Mouse (Mus musculus) frontal cortex, postnatal 14 days (tissue): ENCODE data around the gene Itgb3.
A peak's percentile ranks its signal among the peaks of the same experiment; 100 is the strongest.

Experiments
- DNase-seq, 2 experiments: peaks; one replicate each; pipeline ENCODE4 v3.0.0; 2022; ENCODE audit warnings: low spot score in 2 of 2

Gene Itgb3

DNA sequence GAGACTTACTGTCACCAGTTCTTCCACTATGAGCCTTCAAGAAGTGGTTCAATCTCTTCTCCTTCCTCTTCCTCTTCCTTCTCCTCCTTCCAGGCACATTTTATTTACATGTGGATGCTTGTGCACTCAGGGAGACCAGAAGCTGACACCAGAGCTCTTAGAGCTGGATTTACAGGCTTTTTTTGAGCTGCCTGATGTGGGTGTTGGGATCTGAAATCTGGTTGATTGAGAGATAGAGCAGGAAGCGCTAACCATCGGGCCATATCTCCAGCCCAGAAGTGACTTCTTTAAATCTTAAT lies 25.5 kb upstream of the Itgb3 start:
- no peak for DNase-seq

DNA sequence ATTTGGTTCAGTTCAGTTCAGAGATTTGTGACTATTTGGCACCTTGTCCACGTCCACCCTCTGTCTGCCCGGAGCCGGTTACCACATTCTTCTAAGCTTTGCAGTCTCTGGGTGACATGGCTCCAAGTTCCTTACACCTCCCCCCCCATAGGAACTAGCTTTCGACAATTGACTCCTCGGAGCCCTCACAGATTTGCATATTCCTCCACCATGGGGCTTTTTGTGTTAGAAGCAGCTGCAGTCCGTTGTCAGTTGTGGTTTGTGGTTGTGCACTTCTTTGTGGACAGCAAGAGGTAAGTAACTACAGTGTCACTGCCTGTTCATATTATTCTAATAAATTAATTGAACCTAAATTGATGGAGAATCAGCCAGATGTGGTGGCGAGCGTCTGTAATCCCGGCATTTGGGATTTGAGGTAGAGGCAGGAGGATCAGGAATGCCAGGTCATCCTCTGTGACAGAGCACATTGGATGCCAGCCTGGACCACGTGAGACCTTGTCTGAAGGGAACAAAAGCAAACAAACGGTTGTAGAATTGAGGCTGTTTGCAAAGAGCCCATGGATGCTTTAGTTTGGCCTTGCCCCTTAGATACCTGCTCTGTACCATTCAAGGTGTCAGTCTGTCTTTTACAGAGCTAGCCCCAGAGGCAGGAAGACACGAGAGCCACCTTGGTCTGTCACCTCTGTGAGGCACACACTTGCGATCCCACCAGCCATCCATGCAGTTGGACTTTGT lies 25.0 kb upstream of the Itgb3 start:
- DNase-seq = no peak

DNA sequence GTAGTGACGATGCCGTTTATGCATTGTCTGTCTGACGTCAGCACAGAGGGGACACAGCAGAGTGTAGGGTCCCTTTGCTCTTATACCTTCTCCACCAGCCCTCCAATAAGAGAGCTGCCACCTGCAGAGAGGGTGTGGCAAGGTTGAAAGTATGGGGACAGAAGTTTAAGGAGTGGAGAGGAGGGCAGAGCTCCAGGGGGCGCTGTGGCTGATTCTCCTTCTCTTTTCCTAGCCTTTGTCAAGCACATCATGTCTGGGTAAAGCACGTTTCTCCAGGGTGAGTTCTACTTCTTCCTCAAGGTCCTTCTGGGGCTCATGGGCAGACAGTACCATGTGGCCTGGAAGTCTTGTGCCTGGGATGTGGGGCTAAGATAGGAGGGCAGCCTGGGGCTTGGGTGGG lies 22.3 kb upstream of the Itgb3 start:
- DNase-seq = no peak

DNA sequence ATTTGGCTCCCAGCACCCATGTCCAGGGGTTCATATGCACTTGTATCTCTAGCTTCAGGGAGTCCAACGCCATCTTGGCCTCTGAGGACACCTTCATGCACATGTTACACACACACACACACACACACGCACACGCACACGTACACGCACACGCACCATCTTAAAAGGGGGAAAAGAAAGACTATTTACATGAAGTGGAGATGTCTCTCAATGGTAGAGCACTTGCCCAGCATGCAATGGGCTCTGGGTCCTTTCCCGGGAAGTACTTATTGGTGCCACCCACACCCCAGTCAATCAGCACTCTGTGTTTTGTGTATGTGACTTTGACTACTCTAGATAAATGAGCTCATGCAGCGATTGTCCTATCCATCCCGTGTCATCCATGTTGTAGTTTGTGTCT lies 19.9 kb upstream of the Itgb3 start:
- DNase-seq = no peak

DNA sequence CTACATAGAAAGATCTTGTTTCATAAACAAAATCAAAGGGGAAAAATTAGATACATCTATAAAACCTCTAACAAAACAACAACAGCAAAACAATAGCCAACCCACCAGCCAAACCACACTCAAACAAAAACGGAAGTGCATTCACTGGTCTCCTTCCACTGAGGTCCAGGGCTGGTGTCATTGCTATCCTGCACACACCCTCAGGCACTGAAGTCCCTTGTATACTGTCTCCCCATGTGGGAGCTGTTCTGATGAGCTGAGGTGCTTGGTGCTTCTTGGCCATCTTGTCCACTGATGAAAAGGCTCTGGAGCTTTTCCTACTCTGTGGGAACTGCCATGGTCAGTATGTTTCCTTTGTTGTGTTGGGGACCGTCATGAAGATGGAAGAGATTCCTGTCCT lies 19.3 kb upstream of the Itgb3 start:
- DNase-seq = no peak

DNA sequence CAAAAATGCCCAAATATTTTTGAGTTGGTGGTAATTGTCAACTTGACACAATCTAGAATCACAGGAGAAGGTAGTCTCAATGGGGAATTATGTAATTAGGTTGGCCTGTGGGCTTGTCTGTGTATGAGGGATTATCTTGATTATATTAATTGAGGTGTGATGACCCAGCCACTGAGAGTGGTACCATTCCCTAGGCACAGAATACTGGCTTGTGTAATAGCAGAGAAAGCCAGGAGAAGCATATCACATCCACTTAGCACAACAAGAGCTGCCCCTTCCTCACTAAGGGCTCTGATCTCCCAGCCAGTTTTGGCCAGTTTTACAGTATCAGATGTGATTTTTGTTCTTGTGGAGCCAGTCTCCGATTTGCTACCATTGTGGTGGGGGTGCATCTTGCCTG lies 18.2 kb upstream of the Itgb3 start:
- DNase-seq = no peak

DNA sequence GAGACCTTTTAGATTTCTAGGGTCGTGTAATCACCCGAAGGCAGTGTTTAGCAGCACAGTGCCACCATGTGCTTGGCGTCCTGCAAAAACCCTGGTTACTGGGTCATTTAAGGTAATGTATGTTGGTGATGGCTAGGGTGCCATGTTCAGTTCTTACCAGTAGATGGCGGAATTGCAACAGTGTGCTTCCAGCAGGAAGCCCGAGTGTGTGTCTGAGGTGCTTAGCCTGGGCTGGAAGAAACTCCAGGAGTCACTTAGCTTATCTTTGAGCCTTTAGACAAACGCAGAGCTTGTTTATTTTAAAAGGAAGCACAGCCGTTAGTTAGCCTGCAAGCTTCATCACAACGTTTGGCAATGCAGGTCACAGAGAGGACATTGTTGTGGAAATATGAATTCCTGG lies 17.7 kb upstream of the Itgb3 start:
- peak; percentile 72 to 79 for DNase-seq

DNA sequence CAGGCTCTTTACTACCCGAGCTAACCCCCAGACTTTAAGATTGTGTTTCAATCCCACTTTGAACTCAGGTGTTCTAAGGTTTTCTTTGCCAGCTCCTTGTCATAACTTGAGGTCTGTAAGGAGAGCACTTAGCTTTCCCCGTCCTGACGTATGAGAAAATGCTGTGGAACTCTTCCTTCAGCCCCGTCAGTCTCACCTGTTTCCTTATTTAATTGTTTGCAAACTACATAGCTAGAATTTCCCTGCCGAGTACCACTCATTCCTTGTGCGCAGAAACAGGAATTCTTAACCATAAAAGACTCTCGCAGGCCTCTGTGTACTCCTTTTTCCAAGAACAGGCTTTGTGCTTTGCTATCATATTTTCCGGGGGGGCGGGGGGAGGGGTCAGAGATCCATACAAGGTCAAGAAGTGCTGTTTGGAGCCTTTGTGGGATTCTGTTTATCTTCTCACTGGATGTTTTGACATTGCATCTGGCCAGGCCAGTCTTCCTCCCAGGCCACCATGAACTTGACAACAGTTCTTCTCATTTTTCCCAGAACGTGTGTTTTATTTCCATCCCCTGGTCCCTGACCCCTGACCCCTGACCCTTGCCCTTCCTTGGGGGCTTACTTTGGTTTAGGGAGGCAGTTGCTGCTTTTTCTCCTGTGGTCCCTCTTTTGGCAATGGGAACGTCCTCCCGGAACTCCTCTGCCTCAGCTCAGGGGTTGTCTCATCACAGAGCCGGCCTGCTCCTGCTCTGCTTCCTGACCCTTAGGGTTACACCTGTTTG lies 15.5 kb upstream of the Itgb3 start:
- no peak for DNase-seq

DNA sequence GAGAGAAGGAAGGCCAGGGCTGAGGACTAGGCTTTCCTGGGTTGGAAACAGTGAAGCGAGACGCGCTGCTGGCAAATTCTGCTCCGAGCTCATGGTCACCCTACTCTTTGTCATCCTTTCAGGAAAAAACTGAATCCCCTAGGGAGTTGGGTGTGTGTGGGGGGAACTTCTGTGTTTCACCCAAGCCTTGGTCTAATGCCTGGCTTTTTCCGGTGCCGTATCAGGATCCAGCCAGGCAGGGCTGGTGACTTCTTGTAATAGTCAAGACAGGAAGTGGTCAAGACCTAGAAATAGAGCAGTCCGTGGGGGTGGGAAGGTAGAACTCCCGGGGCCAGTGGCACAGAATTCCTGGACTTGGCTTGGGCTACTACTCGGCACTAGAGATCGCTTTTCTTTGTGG lies 11.4 kb upstream of the Itgb3 start:
- no peak for DNase-seq

DNA sequence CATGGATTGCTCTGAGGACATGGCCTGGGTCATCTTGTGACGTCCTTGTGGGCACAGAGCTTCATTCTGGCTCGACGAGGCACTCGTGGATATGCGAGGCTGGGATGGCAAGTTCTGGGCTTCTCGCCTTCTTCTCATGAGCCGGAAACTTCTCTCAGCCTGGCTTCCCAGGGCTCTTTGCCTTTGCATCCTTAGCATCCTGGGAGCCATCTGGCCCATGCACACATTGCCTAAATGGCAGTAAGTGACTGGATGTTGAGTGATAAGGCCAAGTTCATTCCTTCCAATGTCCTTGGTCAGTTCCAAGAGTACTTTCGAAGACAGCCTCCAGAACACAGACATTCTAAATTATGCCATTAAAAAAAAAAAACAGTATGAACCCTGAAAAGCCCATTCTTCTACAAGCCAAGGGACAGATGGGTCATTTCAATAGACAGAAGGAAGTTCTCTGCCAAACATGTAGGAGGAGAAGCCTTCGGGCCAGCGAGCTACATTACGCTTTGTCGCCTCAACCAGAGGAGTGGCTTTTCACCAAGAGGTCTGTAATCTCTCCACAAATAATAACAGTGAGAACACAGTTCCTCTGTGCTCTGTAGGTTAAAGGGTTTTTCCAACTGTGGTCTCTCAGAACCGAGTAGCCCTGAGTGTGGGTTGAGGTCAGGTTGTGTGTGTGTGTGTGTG lies 8.4 kb upstream of the Itgb3 start:
- no peak for DNase-seq

DNA sequence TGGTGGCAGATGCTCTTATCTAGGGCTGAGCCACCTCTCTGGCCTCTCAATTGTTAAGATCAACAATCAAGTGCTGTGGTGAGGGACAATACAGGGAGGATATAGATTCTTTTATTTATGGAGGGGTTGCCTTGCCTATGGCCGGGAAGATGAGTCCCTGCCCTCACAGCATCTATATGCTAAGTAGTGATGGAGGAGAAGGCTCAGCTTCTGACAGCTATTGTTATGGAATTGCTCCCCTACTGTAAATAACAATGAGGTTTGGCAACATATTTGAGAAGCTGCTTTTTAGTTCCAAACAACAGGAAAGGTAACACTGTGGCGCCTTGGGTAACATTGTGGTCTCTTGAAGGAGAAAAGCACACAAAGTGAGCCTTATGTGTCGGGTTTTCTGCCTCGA lies 7.1 kb upstream of the Itgb3 start:
- DNase-seq = no peak

DNA sequence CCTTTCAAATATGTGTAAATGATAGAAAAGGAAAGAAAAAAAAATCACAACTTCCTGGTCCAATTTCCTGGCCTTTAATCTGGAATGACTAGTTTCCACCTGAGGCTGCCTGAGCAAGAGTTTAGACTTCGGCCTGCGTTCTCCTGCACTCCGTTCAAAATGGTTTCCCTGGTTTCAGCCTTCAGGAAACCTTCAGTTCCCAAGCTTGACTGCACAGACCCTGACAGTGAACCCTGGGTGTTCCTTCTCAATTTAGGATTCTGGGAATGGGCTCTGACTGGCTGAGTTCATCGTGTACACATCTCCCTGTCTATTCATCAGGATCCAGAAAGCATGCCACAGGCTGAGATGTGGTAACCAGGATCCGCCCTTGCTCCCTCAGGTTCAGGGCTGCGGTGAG lies 3.6 kb upstream of the Itgb3 start:
- DNase-seq = no peak

DNA sequence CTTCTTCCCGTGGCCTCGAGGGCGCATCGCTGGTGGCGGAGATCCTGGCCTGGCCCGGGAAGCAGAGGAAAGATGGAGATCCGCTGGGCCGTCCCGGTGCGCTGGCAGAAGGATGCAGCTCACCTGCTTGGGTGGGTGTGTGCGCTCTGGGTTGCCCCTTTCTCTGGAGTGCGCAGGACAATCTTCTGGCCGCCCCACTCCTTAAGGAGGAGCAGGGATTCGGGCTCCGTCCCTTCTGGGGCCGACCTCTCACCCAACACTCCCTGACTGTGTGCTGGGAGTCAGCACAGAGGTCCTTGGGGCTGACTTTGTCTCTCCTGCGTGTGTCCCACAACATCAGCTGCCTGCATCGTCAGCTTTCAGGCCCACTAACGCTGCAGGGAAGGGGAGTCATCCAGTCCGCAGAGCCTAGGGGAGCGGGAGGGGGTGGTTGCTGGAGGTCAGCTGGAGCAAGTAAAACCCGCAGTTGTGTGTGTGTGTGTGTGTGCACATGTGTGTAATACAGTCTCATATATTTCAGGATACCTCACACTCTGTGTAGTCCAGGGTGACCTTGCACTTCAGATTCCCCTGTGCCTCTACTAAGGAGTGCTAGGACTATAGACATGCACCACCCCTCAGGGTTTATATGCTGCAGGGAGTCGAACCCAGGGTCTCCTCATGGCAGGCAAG lies 585 bp downstream of the Itgb3 start:
- no peak for DNase-seq

DNA sequence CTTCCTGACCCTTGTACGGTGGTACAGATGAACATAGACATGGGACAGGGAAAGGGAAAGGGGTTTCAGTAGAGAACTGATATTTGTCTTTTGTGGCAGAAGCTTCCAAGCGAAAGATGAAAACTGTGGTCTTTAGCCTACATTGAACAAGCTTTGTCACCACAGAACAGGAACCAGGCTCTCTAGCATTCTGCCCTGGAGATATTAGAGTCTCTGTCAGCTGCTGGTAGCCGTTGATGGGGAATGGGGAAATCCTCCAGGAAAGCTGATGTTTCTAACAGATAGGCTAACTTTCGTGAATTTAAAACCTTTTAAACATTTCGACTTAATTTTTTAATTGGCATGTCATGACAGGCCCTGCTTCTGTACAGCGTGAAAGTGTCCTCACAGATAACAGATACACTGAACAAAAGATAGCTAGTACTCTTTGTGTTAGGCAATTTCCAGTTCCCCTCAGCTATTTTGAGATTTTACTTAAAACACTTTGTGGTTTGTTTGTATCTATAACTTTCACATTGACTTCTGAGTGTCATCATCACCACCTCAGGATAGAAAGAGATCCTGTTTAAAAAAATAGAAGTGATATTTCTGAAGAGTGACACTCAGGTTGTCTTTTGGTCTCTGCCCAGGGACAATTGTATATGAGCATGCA lies 1.4 kb downstream of the Itgb3 start:
- DNase-seq = no peak

DNA sequence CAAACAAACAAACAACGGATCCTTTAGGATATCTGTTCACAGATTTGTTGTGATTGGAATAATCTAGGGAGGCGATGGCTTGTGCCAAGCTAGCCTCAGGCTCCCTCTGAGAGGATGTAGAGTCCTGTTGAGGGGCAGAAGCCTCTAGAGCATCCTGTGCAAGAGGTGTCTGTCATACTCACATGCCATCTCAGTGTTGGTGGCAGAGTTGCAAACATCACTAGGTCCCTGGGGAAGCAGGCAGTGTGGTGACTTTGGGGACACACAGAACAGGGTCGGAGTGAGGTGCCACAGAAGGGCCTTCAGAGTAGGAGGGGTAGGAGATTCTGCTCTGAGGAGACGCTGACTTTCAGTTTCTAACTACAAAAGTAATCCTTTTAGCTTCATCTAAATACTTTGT lies 1.9 kb downstream of the Itgb3 start:
- no peak for DNase-seq

DNA sequence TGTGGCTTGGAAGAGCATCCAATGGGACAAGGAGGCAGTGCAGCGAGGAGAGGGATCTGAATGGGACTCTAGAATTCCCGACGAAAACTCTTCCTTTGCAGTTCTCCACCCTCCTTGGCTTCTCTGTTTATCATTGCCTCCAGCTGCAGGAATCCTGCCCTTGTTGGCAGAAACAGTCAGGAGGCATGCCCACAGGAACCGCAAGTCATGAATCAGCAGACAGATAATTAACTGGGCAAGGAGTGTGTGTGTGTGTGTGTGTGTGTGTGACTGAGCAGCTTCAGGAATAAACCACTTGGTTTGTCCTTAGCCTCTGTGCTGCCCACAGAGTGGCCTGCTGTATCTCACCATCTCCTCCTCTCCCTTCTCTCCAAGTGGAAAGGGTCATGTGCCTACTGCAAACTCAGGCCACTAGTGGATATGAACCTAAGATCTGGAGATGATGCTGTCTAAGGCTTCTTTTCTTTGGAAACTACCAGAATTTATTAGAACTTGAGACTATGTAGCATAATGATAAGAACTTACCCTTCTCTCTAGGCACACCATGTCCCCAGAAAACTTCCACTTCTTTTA lies 3.9 kb downstream of the Itgb3 start:
- no peak for DNase-seq

DNA sequence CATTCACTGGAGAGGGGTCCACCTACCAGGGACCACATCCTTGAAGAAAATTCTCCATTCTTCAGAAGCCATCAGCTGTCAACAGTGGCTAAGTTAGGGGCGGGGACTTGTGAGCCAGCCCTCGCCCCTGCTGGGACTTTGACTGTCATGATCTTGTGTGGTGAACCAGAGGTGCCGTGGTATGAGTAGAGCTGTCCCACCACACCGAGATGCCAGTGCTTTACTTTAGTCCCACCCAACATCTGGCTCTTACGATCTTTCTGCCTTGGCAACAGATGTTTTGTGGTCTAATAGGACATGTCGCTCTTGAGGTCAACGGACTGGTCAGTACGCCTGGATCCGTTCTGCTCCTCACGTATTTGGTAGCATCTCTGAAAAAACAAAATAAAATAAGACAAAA lies 5.8 kb downstream of the Itgb3 start:
- DNase-seq = no peak

DNA sequence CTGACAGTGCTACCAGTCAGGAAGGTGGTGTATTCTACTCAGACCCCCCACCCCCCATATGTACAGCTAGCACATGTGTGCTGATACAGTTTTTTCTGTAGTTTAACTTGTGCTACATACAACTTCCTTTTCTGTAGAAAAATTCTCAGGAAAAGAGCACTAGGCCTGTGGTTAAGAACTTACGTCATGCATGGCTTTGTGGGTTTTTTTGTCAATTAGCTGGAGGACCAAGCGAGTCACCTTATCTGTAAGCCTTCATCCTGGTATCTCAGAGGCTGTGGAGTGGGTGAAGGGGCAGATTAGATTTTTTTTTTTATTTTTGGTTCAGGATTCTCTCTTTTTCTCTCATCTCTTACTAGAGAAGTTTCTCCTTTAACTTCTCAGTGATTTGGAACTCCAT lies 6.3 kb downstream of the Itgb3 start:
- DNase-seq = no peak

DNA sequence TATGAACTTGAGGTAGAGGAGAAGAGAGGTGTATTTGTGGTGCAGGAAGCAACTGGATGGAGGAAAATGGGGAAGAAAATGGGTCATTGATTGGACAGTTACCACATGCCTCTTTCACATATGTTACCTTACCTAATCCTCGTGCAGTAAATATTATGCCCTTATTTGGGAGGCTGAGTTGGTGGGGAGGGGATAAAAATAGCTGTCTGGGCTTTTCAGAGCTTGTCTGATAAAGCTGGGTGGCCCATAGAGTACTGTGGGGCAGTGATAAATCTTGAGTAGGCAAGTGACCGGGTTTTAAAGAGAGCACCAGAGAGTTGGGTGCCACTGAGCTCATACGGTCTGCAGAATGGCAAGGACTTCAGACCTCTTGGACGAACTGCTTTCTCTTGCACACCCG lies 8.4 kb downstream of the Itgb3 start:
- no peak for DNase-seq

DNA sequence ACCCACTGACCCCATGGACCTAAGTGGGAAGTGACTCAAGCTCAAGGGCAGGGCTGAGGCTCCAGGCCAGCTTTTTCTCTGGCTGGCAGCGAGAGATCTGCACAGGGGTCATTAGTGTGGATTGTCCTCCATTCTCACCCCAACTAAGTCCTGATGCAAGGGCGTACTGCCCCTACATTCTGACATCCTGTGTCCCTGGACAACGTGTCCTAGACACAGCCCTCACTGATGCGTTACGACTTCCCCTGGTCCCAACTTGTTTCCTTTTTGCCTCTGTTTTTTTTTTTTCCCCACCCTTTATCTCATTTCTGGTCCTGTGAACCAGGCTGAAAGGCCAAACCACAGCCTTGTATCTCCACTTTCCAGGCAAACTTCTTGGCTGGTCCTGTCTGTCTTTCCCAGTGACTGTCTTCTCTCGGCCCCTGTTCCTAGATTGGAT lies 10.9 kb downstream of the Itgb3 start:
- DNase-seq = no peak

DNA sequence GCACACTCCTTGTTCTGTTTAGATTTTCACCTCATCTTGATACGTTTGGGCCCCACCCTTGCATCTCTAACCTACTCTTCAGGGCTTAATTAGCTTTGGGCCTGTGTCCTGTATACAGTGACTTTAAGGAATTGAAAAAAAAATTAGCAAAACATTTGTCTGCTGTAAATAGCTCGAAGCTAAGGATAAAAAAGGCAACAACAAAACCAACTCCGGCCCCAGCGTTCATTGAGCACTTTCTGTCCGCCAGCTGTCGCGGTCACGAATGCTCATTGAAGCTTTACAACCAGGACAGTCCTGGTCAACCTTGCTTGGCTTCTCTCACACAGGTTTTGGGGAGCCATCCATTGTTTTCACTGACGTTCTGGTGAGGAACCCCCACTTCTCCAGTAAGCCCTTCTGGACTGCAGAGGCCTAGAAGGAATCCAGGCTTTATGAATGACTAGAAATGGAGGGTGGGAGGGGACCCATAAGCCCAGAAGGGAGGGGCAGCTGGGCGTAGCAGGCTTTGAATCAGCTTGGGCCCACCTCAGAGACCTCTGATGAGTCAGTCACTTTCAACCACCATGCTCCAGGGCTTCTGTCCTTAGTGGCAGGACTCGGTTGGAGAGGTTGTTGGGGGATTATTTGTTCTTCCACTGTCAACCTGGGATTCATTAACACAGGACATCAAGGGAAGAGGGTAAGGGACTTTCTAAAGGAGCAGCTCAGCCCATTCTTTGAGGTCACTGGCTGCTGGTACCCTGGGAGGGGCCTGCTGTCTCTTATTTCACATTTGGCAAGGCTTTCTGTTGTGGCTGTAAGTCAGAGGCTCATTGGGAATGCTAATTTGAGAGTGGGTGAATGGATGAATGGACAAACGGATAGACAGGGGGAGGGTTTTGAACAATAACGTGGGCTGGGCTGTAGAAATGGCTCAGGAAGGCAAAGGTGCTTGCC lies 11.6 kb downstream of the Itgb3 start:
- no peak for DNase-seq
